Mouse (Mus musculus) ES-E14 (cell line): Measurements from ENCODE around the gene Awat1.

Experiments used
- CHD2 ChIP-seq: IDR thresholded peaks from 2 replicates; pipeline ENCODE4 v1.6.1; 2014; ENCODE audit warnings: mild to moderate bottlenecking, low read depth, low read length, inconsistent platforms
- HCFC1 ChIP-seq: IDR thresholded peaks from 2 replicates; pipeline ENCODE4 v1.6.1; 2012; ENCODE audit warnings: low read length, inconsistent platforms, borderline replicate concordance; ENCODE audit not compliant: insufficient read depth
- MAFK ChIP-seq: IDR thresholded peaks from 2 replicates; pipeline ENCODE4 v1.6.1; 2014; ENCODE audit warnings: mild to moderate bottlenecking, low read depth, low read length, inconsistent platforms; ENCODE audit not compliant: insufficient read depth
- ZC3H11A ChIP-seq: IDR thresholded peaks from 2 replicates; pipeline ENCODE4 v1.6.1; 2012; ENCODE audit warnings: low read depth, mild to moderate bottlenecking, inconsistent platforms, low read length, borderline replicate concordance
- ZNF384 ChIP-seq: IDR thresholded peaks from 2 replicates; pipeline ENCODE4 v1.6.1; 2012; ENCODE audit warnings: low read depth, low read length, inconsistent platforms

DNA sequence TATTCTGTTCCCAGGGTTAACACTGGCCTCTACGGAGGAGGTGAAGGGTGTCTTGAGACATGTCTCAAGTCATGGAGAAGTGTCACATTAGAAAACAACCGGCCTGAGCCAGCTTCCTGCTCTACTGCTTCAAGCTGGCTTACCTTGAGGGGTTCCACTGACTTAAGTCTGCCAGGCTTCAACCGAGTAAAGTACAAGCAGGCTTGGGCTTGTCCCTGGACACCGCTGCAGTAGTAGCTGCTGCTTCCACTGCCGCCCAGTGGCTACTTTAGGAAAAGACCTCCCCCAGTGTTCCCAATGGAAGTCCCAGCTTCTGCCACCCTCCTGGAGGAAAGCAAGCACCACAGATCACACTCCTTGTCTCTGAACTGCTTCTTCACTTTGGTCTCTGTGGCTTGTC, 25.4 kb downstream of the Awat1 start:
- TF ChIP-seq ZC3H11A (no peak), MAFK (no peak), HCFC1 (no peak), CHD2 (no peak), ZNF384 (no peak)
